Mouse (Mus musculus) T-helper 1 cell (primary cell): ENCODE measurements around the gene S100a6.

Experiments used
- in situ Hi-C: fragments of 300-600 bp; cut with MboI, MseI; formaldehyde crosslinking; loops from one replicate; pipeline ENCODE4 v1.15.1; 2025; ENCODE audit warnings: high pct_unique_total_duplicates

The S100a6 gene

DNA sequence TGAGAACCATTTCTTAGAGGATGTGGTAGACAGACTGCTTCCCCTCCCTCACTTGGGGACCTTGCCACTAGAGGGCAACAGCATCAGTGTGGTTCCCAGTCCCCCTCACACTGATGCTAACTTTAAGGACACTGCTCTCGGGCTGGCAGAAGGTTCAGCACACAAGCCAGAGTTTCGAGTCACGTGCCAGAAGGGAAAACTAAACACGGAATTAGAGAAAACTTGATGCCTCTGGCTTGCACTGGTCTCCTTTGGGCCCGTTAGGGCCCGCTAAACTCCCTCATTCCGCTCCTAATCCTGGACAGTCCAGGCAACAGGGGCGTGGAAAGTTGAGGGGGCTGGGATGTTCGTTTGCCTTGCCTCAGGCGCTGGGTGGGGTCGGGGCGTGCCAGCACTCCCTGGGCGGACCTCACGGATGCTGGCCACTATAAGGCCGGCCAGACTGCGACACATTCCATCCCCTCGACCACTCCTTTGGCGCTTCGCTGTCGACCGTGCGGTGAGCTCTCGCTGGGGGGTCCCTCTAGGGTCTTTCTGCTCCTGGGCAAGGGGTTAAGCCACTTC lies at the start of gene S100a6:
S100a6 (plus strand) TSS at position 155 of the 564 bp plus-strand sequence.
- in situ Hi-C loops, result loop anchor here (5.0 kb wide), 1 partner anchor 36 kb away; no protein-coding TSS in a partner anchor

DNA sequence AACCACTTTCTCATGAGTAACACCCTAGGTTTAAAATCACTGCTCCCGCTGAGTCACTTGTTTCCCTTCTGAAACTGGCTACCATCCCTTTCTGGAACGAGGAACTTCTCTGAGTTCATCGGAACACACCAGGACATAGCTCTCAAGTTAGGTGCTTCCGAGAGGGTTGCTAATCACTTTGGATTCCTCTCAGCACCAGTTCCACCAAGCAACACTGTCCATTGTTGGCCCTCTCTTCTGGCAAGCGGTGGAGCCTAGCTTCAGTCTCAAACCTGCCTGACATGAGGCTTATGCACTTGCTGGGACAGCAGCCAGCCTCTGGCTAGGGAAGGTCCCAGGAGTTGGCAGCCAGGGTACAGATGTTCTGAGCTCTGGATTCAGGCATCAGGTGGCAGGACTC lies 38.0 kb upstream of the S100a6 start:
- in situ Hi-C loops, result loop anchor here (5.0 kb wide), 1 partner anchor 38 kb away; the partner anchor contains the start of gene S100a6

DNA sequence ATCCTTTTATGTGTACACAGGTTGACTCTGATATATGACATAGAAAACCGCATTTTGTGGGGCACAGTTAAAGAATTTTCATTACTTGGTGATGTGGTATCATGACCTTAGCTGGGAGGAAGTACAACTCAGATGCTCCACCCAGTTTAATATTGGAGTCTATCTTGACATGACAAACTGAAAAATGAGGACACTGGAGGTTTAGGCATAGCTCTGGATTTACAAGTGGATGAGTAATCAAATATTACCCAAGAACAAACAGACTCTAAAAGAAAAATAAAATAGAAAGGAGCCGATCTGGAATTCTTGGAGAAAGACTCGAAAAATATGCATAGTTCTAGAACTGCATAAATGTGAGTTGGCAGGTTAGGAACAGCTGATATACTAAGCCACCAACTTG lies 37.4 kb upstream of the S100a6 start:
- in situ Hi-C loops, result loop anchor here (5.0 kb wide), 1 partner anchor 37 kb away; the partner anchor contains the start of gene S100a6

DNA sequence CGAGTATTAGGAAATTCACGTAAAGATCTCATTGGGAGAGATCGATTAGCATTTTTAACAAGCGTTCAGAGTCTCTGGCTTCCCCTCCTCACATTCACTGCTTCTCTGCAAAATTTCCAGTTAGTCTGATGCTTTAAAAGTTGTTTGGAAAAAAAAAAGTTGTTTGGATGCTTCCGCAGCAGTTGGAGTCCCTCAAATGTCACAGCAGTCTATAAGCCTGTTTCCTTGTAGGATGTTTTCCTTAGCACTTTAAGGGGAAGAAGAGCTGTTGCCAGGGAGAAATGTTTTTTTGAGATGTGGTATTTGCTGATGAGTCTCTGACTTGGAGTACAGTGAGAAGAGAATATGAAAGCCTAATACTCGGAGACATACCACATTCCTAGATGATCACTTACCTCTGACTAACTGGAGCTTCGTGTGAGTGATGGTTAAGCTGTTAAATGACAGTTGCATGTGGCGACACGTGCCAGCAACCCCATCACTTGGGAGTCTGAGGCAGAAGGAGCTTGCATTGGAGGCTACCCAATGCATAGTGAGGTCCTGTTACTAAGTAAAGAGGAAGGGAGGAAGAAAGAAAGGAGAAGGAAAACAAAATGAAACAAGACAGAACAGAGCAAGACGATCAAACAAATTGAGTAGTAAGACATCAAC lies 36.2 kb upstream of the S100a6 start:
- in situ Hi-C loops, result loop anchor here (5.0 kb wide), 1 partner anchor 36 kb away; the partner anchor contains the start of gene S100a6

DNA sequence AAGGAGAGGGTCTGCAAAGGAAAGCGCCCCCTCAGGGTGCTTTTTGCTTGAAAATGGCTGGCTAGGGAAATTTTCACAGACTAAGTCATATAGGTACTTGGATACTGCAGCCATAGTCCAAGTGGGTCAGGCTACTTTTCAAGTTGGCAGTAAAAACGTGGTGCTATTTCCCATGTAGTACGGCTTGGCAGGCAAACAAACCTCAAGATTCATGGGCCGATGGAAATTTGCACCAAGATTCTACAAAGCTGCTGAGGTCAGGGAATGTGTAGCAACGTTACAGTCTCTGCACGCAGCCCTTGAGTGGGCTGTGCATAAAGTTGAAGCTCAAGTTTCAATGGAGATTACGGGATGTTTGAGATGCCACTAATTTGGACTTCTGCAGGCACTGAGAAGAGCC lies 33.2 kb upstream of the S100a6 start:
- in situ Hi-C loops, result loop anchor here (5.0 kb wide), 1 partner anchor 33 kb away; the partner anchor contains the start of gene S100a6

DNA sequence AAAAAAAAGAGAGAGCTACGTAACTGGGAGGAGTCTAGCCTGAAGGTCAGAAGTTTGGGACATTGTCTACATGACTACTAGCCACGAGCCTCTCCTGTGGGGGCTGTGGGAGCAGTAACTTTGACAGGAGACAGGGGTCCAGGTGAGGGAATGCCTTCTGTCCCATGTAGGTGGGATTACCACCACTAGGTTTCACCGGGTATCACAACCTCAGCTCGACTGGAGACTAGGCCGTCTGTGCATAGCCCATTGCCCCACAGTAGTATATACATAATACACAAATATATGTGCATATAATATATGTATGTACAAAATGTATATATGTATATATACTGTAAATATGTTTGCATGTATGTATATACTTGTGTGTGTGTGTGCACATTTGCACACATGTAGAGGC lies 31.5 kb upstream of the S100a6 start:
- in situ Hi-C loops, result loop anchor here (5.0 kb wide), 1 partner anchor 64 kb away; no protein-coding TSS in a partner anchor

DNA sequence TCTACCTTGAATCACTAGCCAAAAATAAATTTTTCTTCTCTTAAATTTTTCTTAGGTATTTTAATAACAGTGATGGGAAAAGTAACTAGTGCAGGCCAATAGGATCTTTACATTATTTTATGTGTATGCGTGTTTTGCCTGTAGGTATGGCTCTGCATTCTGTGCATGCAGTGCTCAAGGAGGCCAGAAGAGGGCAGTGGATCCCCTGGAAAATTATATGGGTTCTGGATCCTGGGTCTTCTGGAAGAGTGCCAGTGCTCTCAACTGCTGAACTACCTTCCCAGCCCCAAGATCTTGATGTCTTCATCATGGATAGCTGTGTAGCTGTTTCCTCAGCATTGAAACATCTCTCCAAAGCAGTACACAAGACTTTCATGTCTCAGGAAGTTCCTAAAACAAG lies 30.5 kb upstream of the S100a6 start:
- in situ Hi-C loops, result loop anchor here (5.0 kb wide), 1 partner anchor 65 kb away; no protein-coding TSS in a partner anchor

DNA sequence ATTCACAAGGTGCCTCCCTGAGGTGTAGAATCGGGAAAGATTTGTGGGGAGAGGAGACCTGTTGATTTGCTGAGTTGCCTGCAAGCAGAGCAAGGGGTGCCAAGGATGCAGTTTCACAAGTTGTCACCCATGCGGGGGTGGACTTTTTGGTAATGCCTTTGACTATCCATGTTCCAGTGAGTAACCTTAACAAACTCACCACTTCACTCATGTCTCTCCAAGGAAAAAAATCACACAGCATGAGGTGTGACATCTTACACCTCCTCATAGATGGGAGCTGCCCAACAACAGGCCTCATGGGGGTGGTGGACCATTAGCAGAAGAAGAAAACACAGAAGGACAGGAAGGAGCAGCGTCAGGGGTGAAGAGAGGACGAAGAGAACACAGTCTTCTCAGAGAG lies 30.1 kb upstream of the S100a6 start:
- in situ Hi-C loops, result loop anchor here (5.0 kb wide), 1 partner anchor 65 kb away; no protein-coding TSS in a partner anchor

DNA sequence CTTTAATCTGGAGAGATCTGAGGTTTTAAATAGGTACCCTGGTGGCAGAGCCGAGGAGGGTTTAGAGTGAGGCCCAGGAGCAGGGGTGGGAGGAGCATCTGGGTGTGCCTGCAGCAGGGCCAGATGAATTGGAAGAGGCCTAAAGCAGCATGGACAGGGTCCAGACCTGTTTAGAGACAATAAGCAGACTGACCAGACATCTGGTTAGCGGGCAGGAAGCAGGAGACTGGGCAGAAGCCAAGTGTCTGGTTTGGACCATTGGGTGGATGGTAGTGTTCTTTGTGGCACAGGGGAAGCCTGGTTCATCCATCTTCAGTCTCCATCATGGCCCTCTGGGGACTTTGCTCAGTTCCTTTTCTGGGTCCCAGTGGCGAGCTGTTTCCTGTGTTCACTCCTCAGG lies 28.8 kb upstream of the S100a6 start:
- in situ Hi-C loops, result loop anchor here (5.0 kb wide), 1 partner anchor 67 kb away; no protein-coding TSS in a partner anchor

DNA sequence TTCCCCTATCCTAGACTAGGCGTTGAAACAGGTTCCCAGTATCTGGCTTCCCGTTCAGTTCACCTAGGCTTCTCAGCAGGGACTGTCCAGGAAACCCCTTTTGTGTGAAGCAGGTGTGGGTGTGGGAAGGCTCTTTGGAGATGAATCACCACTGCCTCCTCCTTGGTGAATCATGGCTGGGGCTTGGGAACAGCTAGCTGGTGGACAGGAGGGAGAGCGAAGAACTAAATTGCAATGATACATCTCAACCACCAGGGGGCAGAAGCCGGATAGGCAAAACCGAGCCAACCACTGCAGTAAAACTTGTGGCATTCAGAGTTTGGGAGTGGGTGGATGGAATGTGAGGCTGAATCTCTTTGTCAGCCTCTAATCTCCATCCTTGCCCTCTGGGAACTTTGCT lies 27.1 kb upstream of the S100a6 start:
- in situ Hi-C loops, result no loop called here

DNA sequence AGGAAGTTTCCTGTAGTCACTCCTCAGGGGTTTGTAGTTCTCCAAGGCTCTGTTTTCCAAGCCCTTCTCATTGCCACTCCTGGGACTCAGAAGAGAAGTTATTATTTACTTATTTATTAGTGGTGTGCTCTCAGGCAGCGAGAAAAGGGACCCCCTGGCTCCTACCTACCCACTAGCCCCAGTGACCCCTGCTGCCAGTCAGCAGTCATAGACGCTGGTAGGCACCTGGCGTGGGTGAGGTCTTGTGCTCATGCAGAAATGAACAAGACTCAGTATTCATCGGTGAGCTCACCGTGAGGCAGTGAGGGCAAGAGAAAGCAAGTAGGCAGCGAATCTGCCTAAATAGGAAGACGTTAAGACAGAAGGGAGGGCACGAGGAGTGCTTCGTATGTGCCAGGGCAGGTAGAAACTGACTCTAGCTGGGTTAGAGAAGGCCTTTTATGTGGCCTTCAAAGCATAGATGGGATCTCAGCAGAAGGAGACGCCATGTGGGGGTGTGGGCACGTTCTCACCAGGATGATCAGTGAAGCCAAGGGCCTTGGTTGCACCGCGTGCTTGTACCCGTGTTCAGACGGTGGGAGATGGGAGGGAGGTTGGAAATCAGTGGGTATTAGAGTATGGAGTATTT lies 26.6 kb upstream of the S100a6 start:
- in situ Hi-C loops, result no loop called here

DNA sequence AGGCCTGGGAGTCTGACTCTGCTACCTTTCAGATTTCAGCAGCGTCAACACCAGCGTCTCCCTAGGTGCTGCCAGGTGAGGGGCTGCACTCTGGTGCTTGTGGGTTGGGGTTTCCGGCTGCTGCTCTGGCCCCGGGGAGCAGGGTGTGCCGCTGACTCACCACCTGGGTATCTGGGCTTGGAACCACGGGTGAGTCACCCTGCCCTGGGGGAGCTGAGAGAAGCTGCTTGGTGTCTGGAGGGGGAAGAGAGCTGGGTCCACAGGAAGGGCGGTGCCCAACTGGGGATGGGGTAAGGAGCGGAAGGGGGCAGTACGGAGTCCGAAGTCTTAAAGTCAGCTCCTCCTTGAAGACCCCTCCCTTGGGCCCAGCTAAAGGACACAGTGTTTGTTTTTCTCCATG lies 25.8 kb upstream of the S100a6 start:
- in situ Hi-C loops, result no loop called here

DNA sequence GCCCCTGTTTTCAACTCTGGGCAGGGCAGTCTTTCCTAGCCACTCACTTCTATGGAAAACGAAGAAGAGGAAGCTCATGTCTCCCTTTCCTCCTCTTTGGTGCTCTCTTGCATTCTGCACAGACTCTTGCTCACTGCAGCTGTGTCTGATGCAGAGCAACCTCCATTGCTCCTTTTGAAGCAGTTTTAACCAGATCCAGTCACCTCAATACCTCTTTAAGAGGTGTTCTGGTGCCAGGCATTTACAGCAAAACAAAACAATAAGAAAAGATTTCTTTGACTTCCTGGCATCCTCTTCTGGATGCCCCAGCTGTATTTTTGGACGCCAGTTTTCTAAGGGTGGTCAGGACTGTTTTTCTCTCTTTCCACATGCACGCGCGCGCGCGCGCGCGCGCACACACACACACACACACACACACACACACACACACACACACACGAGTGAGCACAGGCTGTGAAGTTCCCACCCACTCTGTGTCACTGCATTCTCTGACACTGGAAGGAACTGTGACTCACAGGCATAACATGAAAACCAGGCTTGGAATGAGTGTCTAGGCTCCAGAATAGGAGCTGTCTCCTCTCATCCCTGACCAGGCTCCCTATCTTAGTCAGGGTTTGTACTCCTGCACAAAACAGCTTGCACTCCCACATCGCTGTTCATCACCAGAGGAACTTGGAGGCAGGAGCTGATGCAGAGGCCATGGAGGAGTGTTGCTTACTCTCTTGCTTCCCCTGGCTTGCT lies 25.2 kb upstream of the S100a6 start:
- in situ Hi-C loops, result no loop called here

DNA sequence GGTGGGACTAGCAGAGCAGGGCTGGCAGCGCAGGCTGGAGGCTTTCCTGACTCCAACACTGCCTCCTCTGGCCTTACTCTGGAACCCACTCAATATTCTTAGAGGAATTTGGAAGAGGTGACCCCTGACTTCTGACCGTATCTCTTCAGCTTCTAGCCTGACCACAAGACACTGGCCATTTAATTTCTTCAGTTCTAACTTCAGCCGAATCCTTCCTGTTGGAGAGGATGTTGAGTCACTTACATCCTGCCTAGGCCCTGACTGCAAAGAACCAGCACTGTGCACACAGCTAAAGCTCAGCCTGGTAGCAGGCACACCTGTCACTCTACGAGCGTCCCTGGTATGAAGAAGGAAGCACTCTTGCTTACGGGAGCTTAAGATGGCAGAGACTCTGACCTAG lies 23.3 kb upstream of the S100a6 start:
- in situ Hi-C loops, result no loop called here

DNA sequence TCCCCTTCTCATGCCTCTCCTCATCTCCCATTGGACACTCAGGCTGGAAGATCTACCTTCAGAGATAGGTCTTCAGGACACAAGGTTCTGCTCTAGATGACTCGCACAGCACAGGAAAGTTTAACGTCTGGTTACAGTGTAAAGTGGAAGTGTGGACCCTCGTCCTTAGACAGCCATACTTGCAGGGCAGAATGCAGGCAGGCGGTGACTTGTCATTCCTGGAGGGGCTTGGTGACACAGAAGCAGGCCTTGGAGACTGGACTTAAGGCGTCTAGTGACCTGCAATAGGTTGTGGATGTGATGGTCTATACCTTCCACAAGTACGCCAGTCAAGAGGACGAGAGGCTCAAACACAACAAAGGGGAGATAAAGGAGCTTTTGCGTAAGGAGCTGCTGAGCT lies 22.7 kb upstream of the S100a6 start, which contains the start of gene S100a2:
S100a2 (plus strand) TSS at position 301 of the 400 bp plus-strand sequence.
- in situ Hi-C loops, result no loop called here

DNA sequence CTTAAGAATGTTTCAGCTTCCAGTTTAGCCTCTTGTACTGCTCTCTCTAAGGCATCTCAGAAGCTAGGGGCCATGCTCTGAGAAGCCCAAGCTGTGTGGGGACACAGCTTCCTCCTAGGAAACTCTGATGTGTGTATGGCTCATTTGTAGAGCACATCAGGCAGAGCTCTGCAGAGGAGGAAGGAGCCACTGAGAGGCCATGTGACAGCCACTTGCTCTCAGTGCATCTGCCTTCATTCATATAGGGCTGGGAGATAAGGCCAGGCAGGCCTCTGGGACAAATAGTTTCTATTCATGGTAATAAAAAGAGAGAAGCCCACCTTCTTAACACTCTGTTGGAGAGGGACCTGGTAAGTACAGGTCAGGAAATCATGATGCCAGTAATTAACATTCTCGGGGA lies 18.2 kb upstream of the S100a6 start:
- in situ Hi-C loops, result no loop called here

DNA sequence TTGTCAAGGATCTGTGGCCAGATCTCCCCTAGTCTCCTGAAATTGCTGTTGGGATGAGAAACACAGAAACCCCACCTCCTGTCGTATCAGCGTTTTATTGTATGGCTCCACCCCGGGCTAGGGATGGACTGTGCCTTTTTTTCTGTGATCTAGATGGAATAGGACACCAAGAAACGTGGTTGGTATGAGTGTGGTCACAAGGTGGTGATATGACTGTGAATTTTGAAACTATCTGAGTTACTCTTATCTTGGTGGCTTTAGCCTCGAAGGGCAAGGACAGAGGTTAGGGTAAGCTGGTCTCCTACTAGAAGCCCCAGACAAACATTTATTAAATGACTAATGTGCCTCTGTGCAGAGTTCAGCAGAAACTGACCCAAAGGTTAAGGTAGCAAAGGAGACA lies 17.1 kb upstream of the S100a6 start:
- in situ Hi-C loops, result no loop called here

DNA sequence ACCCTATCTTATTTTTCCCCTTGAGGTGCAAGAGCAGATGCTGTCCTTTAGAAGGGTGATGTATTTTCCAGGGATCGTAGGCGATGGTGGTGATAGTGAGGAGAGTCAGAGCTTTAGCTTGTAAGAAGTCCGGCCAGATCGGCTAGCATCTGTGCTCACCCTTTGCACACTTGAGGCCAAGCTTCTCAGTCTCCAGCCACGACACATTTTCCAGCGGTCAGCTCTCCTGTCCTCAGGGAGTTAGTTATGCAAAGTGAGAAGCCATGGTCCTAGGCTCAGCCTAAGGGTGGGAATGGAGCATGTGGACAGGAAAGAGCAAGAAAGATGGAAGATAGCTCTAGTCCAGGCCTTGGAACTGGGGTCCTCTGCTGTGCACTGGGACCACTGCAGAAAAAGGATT lies 15.9 kb upstream of the S100a6 start:
- in situ Hi-C loops, result no loop called here

DNA sequence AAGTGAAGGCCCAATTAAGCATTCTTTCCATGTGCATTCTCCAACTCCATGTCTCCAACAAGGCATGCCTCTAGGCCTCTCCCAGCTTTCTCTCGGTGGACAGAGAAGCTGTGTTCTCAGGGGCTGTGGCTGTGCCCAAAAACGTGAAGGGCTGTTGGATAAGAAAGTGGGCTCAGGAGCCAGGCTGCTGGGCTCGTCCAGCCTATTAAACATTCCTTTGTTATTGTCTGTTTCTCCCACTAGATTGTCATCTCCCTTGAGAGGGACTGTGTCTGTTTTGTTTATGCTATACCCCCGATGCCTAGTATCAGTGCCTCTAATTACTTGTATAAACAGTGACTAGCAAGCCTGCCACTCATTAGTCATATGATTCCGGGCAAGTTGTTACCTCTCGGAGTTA lies 14.9 kb upstream of the S100a6 start:
- in situ Hi-C loops, result no loop called here

DNA sequence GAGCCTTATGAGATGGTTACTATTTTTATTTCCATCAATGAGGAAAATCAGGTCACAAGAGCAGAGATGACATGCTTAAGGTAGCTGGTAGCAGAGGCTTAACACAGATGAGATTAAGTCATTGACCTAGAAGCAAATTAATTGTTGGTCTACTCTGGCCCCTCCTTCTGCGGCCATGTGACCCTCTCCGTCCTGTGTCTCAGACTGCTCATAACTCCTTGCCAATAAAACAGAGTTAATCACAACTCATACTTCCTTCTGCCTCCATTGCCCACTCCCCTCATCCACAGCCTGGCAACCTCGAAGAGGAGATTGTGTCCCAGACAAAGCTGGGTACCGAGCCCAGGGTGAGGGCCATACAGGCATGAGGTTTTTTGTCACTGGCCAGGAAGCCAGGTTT lies 14.5 kb upstream of the S100a6 start:
- in situ Hi-C loops, result no loop called here

DNA sequence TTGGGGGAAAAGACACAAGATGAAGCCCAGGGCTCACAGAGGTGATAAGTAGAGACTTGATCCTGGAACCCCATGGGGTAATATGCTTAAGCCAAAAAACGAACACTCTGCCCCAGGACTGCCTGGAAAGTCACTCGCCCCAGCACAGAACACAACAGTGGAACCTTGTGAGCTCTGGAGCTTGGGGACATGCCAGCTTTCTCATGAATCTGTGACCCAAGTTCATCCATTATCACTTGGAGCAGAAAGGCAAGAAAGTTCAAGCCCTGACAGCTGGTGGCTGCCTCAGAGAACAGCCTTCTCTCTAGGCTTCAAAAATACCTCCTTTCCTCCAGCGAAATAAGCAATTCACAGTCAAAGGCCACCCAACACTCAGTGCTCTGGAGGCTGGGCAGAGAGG lies 13.3 kb upstream of the S100a6 start:
- in situ Hi-C loops, result no loop called here

DNA sequence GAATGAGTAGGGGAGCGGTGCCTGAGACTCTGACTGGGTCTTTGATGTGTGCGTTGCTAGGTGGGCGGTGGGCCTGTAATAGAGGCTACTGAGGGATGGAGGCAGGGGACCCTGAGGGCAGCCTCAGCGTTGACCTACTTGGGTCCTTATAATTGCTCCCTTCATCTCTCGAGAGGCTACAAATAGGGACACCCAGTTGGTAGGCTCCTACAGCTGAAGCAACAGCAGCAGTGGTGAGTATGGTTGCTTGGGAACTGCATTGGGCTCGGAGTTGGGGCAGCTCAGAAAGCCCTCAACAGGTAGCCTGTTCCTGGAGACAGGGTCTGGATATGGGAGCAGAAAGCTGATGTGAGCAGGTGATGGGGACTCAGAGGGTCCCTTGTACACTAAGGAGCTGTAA lies 12.6 kb upstream of the S100a6 start:
- in situ Hi-C loops, result no loop called here
